In genomic region chr5:76869553-76869952, GRCm38 (mm10) we compare ENCODE assay signal across 8 mouse cellular contexts. TPM values are rescaled to one million over a fixed set of nuclear protein-coding genes. Genes with fewer than 3 reads are reported as not detected.
DNase-seq lines count a peak whose midpoint lies in the region; ATAC-seq and TF ChIP-seq lines count a peak whose summit lies in the region.

No protein-coding gene starts in this region.

- no peak for TF ChIP-seq POLR2A in limb, embryonic 14.5 days (IDR thresholded peaks at IDR 0.05; ENCODE audit: borderline replicate concordance, extremely low read depth, insufficient read depth, insufficient read length)

- H3K9ac ChIP-seq in forebrain, embryonic 14.5 days (ENCODE audit: low read length), result no peak overlapping the region
- peak overlapping the region; percentile 50; the same call in 1 of the 2 replicates for H3K9ac ChIP-seq in lung, embryonic 16.5 days (ENCODE audit: low read length)
- no peak overlapping the region for H3K9ac ChIP-seq in limb, embryonic 14.5 days (ENCODE audit: low read depth, low read length, severe bottlenecking)
- 0 out of 2 replicates have a peak overlapping the region, but pooled peaks have one; percentile 12 for H3K9ac ChIP-seq in stomach, embryonic 15.5 days

- ATAC-seq in forebrain, embryonic 14.5 days, result no peak
- no peak for ATAC-seq in lung, embryonic 16.5 days (ENCODE audit: low read depth)
- ATAC-seq in limb, embryonic 14.5 days (ENCODE audit: low FRiP score, low read depth), result no peak
- no peak for ATAC-seq in stomach, embryonic 15.5 days (ENCODE audit: insufficient read depth, low FRiP score, low read depth)

- 41% methylated on average over 6 of the region's 6 CpGs for WGBS in forebrain, embryonic 10.5 days
- 60% methylated on average over 6 of the region's 6 CpGs for WGBS in forebrain, embryonic 14.5 days
- WGBS in lung, embryonic 16.5 days, result 64% methylated on average over 6 of the region's 6 CpGs
- WGBS in limb, embryonic 14.5 days, result 61% methylated on average over 6 of the region's 6 CpGs
- WGBS in stomach, embryonic 15.5 days, result 56% methylated on average over 6 of the region's 6 CpGs

- peaks cover 90% of the 10 kb centered on the region for H3K36me3 ChIP-seq in forebrain, embryonic 10.5 days (replicated peaks)
- peaks cover 83% of the 10 kb centered on the region for H3K36me3 ChIP-seq in forebrain, embryonic 14.5 days (ENCODE audit: control insufficient read depth, insufficient read depth, low read length)
- no peaks in the 10 kb centered on the region for H3K36me3 ChIP-seq in lung, embryonic 16.5 days (ENCODE audit: control insufficient read depth, insufficient read depth, low read length)
- H3K36me3 ChIP-seq in limb, embryonic 14.5 days (ENCODE audit: control insufficient read depth, insufficient read depth, low read length), result peaks cover 37% of the 10 kb centered on the region
- peaks cover 9% of the 10 kb centered on the region; the same call in 1 of the 2 replicates for H3K36me3 ChIP-seq in stomach, embryonic 15.5 days

- H3K27ac ChIP-seq in forebrain, embryonic 10.5 days, result no peak overlapping the region
- H3K27ac ChIP-seq in forebrain, embryonic 14.5 days (ENCODE audit: low read depth, low read length), result no peak overlapping the region
- H3K27ac ChIP-seq in lung, embryonic 16.5 days (ENCODE audit: low read length), result no peak overlapping the region
- no peak overlapping the region for H3K27ac ChIP-seq in limb, embryonic 14.5 days (replicated peaks; ENCODE audit: low read depth, low read length)
- H3K27ac ChIP-seq in stomach, embryonic 15.5 days, result no peak overlapping the region

- DNase-seq in forebrain, embryonic 10.5 days (ENCODE audit: extremely low spot score, low spot score), result no peak
- no peak for DNase-seq in forebrain, embryonic 14.5 days (ENCODE audit: low spot score)
- DNase-seq in lung, postnatal 25 days (ENCODE audit: low spot score), result no peak
- no peak for DNase-seq in limb, embryonic 14.5 days (ENCODE audit: low spot score)
- DNase-seq in layer of hippocampus, adult 11-12 months (ENCODE audit: low spot score), result no peak
- DNase-seq in cerebellum, postnatal 10 days, result no peak

- H3K4me1 ChIP-seq in forebrain, embryonic 10.5 days, result peaks cover 12% of the 10 kb centered on the region
- H3K4me1 ChIP-seq in forebrain, embryonic 14.5 days (ENCODE audit: control insufficient read depth, insufficient read depth, low read length), result no peaks in the 10 kb centered on the region
- no peaks in the 10 kb centered on the region for H3K4me1 ChIP-seq in lung, embryonic 16.5 days (replicated peaks; ENCODE audit: control insufficient read depth, insufficient read depth, low read length)
- H3K4me1 ChIP-seq in limb, embryonic 14.5 days (ENCODE audit: control insufficient read depth, insufficient read depth, low read length), result peaks cover 16% of the 10 kb centered on the region
- H3K4me1 ChIP-seq in stomach, embryonic 15.5 days, result no peaks in the 10 kb centered on the region

- H3K27me3 ChIP-seq in forebrain, embryonic 10.5 days (ENCODE audit: poor library complexity, severe bottlenecking), result no peaks in the 10 kb centered on the region
- no peaks in the 10 kb centered on the region for H3K27me3 ChIP-seq in forebrain, embryonic 14.5 days (replicated peaks; ENCODE audit: control insufficient read depth, insufficient read depth, low read length)
- no peaks in the 10 kb centered on the region for H3K27me3 ChIP-seq in lung, embryonic 16.5 days (ENCODE audit: control insufficient read depth, insufficient read depth, low read depth, low read length)
- no peaks in the 10 kb centered on the region for H3K27me3 ChIP-seq in limb, embryonic 14.5 days (ENCODE audit: control insufficient read depth, insufficient read depth, low read length)
- no peaks in the 10 kb centered on the region for H3K27me3 ChIP-seq in stomach, embryonic 15.5 days (replicated peaks)

- no peak overlapping the region for H3K4me2 ChIP-seq in forebrain, embryonic 14.5 days (ENCODE audit: low read length)
- H3K4me2 ChIP-seq in lung, embryonic 16.5 days (ENCODE audit: low read depth, low read length), result peak overlapping the region; percentile 52
- peak overlapping the region; percentile 43; the same call in 1 of the 2 replicates for H3K4me2 ChIP-seq in limb, embryonic 14.5 days (replicated peaks; ENCODE audit: low read depth, low read length, severe bottlenecking)
- peak overlapping the region; percentile 51 for H3K4me2 ChIP-seq in stomach, embryonic 15.5 days

- peak overlapping the region; percentile 43 for H3K4me3 ChIP-seq in forebrain, embryonic 10.5 days
- no peak overlapping the region for H3K4me3 ChIP-seq in forebrain, embryonic 14.5 days (ENCODE audit: low read depth, low read length)
- peak overlapping the region; percentile 42 for H3K4me3 ChIP-seq in lung, embryonic 16.5 days (ENCODE audit: low read length)
- peak overlapping the region; percentile 26 for H3K4me3 ChIP-seq in limb, embryonic 14.5 days (replicated peaks; ENCODE audit: low read length)
- H3K4me3 ChIP-seq in stomach, embryonic 15.5 days (replicated peaks), result peak overlapping the region; percentile 36

- H3K9me3 ChIP-seq in forebrain, embryonic 10.5 days, result no peaks in the 10 kb centered on the region
- H3K9me3 ChIP-seq in forebrain, embryonic 14.5 days (replicated peaks; ENCODE audit: control insufficient read depth, low read length), result no peaks in the 10 kb centered on the region
- no peaks in the 10 kb centered on the region for H3K9me3 ChIP-seq in lung, embryonic 16.5 days (ENCODE audit: control insufficient read depth, low read length)
- H3K9me3 ChIP-seq in limb, embryonic 14.5 days (ENCODE audit: control insufficient read depth, low read length), result no peaks in the 10 kb centered on the region
- no peaks in the 10 kb centered on the region for H3K9me3 ChIP-seq in stomach, embryonic 15.5 days

RNA-seq across cellular contexts. Expression of gene Aasdh, which starts 35.8 kb away (rescaled TPM):
- 24.4 and 26.0 TPM in 2 replicates for polyA plus RNA-seq in forebrain, embryonic 10.5 days (2016; fragmentation: Nextera tagmentation; extraction: Ambion mirVana)
- 18.2 and 18.4 TPM in 2 replicates for polyA plus RNA-seq in forebrain, embryonic 14.5 days (2014; fragmentation: Nextera tagmentation; extraction: Ambion mirVana)
- 18.6 and 21.9 TPM in 2 replicates for polyA plus RNA-seq in lung, embryonic 16.5 days (2015; fragmentation: Nextera tagmentation; extraction: Ambion mirVana)
- 24.0 and 24.9 TPM in 2 replicates for polyA plus RNA-seq in limb, embryonic 14.5 days (2012; rRNA removed)
- 15.1 and 15.4 TPM in 2 replicates for polyA plus RNA-seq in limb, embryonic 14.5 days (2014; fragmentation: Nextera tagmentation; extraction: Ambion mirVana)
- 14.5 and 16.7 TPM in 2 replicates for polyA plus RNA-seq in stomach, embryonic 15.5 days (2015; fragmentation: Nextera tagmentation; extraction: Ambion mirVana)

Comparison
In these comparisons a context has a peak if more than half of its experiments do, and no peak if none do; other contexts are left out.
1. H3K9ac ChIP-seq: peak in lung, embryonic 16.5 days (single experiment) and stomach, embryonic 15.5 days (single experiment); none in forebrain, embryonic 14.5 days (single experiment) and limb, embryonic 14.5 days (single experiment).